Mouse (Mus musculus) MEL-GATA-1-ER (cell line): Measurements from ENCODE around the gene Lrrtm3.

Experiments used
- DNase-seq: peaks from one replicate; pipeline ENCODE4 v3.0.0-alpha.2; 2012; ENCODE audit warnings: low read depth; ENCODE audit errors: extremely low read depth

Gene Lrrtm3

DNA sequence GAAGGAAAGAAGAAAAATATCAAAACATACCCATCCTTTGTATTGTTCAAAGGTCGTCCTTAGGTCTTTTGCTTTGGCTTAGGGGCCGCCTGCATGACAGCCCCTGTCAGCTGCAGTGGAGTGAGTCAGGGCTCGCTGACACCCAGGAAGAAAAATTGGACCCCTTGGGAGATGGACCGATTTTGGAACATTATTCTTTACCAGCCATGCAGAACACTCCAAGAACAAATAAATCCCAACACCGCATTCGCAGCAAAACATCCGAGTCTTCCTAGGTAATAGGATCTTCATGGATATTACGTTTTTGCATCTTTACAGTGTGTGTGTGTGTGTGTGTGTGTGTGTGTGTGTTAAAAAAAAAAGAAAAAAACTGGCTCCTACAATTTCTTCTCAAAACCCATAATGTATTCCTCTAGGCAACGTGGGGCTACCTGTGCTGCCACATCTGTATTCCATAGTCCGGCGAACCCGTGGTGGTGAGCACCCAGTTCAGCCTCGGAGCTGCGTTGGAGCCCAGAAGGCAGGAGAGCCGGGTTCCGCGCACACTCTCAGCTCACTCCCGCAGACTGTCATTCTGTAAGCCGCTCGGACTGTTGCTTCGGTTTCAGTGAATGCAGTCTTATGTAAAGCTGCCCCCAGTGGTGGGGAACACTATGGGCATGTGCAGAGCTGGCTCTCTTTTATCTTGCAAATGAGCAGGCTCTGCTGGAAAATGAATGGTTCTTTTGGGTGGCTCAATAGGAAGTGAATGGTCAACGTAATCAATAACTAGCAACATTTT, at the start of gene Lrrtm3:
Gene Lrrtm3 (minus strand): TSS at position 598 of the 781 bp plus-strand sequence.
- no peak for DNase-seq

GRCm38 (mm10) chr10:64135481-64135880, 45.4 kb upstream of the Lrrtm3 start:
- no peak for DNase-seq

- DNase-seq, result no peak
These were observed 43.4 kb upstream of the Lrrtm3 start for GRCm38 (mm10) chr10:64133461-64133860.

DNA sequence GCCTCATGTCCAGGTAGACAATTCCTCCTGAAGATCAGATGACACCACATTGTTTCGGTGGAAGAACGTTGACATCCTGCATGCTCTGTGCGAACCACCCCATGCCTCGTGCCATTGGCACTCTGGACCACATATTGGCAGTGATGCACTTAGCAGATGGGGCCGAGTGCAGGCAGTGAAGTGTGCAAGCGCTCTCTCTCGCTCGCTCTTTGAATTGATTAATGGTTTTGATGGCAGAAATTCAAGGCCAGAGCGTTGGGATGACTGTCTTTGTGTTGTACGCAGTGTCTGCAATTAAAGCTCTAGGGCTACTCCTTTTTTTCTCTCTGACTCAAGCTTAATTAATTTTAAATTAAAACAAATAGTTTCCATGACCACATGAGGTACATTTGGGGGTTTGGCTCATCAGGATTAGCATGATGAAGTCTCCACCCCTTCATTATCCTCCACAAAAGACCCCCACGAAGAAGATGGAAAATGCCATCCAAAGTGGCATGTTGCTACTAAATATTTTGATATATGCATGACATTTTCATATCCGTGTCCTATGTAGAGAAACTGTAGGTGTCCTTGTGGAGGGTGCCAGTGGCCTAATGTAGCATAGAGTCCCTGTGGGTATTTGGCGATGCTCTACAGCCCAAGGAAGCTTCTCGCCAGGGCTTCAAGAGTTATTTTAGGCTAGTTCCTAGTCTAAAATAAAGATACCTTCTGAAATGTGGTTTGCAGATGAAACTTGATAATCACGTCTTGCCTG, 40.5 kb upstream of the Lrrtm3 start:
- DNase-seq, result no peak

DNA sequence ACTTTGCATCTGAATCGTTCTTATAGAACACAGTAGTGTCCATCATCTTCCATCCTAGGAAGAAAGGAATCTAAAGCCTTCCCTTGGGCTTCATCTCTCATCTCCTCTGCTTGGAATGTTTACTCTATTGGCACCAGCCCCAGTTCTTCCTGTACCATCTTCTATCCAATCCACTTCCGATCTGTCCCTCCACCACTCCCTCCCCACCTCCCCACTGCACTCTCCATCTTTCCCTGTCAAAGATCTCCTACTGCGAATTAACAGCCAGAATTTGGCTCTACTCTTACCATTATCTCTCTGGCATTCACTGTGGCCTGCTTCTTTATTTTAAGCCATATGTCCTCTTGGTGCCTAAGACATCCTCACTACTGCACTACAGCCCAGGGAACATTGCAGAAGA, 28.8 kb upstream of the Lrrtm3 start:
- no peak for DNase-seq

DNA sequence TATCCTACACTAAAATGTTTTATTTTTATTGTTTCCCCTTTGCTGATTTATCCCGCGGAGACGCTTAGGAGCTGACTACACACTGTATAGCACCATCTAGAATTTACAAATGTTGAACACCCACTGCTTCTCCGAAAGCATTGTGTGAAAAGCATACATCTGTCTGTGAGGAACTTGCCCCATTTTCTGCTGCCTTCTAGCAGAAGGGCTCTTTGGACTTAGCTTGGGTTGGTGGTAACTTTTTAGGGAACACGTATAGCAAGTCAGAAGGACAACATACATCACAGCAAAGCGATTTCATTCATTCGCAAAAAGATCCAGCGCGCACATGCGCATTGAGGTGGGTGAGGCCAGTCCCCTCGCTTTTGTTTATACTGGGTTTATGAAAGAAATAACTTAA, 25.2 kb upstream of the Lrrtm3 start:
- DNase-seq, result no peak

- DNase-seq, result no peak
These were observed 6.5 kb upstream of the Lrrtm3 start for GRCm38 (mm10) chr10:64096532-64096931.

- DNase-seq, result no peak
These were observed 1.2 kb downstream of the Lrrtm3 start for GRCm38 (mm10) chr10:64088774-64089460.

DNA sequence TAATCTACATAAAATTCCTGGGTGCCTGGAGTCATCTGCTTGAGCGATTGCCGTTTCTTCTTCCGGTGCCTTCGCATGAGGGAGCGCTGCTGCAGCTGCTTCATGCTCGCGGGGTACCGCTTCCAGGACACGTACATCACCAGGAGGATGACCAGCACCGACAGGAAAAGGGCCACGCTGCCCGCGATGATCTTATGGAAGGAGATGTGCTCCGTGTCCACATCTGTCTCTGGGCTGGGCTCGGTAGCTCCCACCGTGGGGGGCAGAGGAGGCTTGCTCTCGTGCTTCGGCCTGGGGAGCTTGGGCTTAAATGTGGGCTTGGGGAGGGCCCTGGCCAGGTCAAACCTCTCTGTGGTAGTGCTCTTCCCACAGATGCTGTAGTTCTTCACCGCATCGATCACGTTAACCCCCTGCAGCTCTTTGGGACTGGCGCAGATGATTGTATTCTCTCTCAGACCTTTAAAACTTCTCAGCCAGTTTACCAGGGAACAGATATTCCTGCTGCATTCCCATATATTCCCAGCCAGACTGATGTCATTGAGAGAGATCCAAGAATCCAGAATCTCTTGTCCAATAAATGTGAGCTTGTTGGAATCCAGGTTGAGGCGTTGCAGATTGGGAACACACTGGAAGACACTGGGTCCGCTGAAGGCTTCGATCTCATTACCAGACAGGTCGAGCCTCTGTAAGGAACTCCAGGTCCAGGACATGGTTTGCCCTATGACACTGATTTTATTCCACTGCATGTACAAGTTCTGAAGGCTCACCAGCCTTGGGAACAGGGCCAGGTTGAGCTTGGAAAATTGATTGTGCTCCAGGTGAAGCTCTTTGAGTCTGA, 1.9 kb downstream of the Lrrtm3 start:
- DNase-seq, result no peak

DNA sequence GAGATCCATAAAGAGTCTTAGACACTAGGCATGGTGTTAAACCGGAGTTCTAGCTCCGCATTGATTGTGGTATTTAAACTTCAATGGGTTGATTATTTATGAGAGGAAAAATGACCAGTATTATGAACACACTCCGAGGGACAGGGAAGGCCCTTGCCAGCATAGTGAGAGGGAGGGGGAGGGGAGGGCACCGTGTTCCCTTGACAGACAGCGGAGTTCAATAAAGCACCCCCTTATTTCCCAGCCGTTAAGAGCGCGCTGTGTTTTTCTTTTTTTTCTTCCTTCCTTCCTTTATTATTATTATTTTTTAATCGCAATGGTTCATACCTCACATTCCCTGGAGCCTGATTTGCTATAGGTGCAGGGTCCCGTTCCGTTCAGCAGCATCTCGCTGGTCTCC, 2.6 kb downstream of the Lrrtm3 start:
- no peak for DNase-seq

DNA sequence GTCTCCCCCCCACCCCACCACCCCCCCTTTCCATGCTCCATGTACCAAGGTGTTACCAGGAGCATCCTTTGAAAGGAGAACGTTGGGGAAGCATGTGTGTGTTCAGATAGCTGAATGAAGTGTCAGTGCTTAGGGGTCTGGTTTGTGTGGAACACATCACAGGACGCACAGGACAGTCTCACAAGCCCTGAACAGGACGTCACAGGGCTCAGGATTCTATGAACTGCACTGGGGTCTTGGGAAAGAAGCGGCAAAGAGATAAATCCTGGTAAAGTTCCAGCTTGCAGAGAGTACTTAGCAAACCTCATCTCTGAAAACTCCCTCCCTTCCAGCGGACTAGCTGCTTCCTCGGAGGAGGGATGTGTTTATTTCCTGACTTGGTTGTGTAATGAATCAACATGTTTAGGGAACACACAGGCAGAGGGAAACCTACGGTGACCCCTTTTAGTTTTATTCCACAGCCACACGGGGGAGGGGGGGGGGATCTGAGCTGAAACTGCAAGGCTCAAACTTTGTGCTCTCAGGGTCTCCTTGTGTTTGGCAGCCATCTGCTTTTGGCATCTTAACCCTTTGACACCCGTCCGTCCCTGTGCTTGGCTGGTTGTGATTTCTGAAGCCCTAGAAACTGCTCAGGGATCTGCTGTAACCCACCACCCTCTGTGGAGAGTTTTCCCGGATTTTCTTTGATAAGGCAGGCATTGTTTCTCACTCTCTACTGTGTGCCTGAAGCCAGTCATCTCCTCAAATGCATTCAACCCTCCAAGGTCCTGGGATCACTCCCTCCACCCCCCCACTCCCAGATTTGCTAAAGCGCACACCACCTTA, 3.3 kb downstream of the Lrrtm3 start:
- DNase-seq, result no peak

- no peak for DNase-seq
These were observed 3.9 kb downstream of the Lrrtm3 start for GRCm38 (mm10) chr10:64086183-64086566.

DNA sequence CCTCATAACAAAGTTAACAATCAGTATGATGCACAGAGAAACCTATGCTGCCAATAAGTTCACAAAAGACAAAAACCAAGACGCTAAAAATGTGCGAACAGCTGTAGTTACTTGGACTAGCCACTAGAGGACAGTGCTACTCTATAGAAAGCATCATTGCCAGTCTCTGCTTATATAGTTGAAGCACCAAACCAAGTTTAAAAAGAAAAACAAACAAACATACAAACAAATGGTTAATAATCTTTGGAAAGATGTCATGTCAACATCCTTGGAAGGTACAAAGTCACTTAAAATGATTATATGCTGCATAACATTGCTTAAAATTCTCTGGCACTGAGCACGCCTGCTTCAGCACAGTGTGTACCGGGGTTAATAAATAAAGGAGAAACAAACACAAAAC, 5.6 kb downstream of the Lrrtm3 start:
- no peak for DNase-seq

DNA sequence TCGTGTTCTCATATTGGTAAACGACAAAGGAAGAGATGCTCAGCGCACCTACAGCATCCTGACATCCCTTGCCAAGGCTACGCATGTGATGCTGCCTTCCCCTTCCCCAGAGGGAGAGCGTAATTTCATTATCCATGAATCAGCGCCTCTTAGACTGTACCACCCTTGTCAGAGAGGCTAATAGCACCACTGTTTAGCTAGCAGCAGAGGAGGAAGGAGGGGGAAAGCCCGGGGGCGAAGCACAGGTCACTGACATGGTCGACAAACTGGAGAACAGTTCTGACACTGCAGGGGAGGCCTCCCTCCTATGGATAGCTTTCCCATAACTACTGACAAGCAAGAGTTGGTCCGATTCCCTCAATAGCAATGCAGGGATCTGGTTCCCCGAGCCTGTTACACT, 6.3 kb downstream of the Lrrtm3 start:
- DNase-seq, result no peak

DNA sequence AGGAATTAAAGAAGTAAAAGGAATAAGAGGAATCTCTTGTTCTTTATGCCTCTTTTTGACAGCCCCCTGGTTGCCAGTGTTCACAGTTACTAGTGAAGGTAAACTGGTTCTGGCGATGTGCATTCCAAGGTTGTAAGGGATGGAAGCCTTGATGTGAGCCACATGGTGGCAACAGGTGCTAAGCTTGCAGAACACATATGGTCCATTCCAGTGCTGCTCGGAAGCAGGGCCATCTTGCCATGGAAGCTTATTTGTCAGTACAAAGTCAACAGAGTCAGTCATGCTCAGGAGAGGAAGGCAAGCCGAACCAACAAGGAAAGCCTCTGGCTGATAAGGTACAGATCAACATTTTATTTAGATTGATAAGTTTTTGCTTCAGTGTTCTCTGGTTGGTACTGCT, 7.7 kb downstream of the Lrrtm3 start:
- no peak for DNase-seq

- no peak for DNase-seq
These were observed 13.5 kb downstream of the Lrrtm3 start for GRCm38 (mm10) chr10:64076410-64077052.

DNA sequence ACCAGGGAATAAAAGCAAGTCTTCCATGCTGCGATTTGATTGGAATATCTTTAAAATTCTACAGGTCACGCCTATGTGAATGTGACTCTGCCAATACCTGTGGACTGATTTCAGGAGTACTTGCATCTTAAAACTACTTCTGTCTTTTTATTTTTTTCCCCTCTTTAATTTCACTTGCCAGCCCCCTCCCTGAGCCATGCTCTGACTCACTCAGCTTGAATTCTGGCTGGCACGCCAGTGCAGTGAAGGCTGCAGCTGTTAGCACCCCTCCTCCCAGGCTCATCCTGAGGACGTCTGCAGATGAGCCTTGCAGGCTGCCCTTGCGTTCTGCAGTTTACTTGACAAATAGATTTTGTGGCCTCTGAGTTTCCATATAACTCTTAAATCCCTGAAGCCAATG, 14.1 kb downstream of the Lrrtm3 start:
- DNase-seq, result no peak

- no peak for DNase-seq
These were observed 26.4 kb downstream of the Lrrtm3 start for GRCm38 (mm10) chr10:64063704-64064103.

DNA sequence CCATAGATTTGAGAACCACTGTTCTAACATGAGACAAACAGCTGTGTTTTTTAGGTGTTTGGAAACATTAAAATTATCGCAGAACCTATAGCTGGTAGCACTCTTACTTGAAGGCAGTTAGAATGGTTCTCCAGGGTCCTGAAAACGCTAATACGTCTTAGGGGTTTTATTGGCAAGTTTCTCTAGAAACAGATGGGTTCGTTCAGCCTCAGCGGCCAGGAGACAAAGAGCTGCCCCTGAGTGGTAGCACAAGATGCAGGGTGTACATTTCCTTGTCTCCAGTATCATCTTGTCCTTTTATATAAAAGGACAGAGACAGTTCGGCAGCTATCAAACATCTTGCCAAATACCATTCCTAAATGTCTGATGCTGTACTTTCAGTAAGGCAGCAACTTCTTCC, 40.1 kb downstream of the Lrrtm3 start:
- DNase-seq, result no peak

- DNase-seq, result no peak
These were observed 40.9 kb downstream of the Lrrtm3 start for GRCm38 (mm10) chr10:64049151-64049550.
